Mouse (Mus musculus): ENCODE measurements around the gene Slc24a1.

GRCm38 (mm10) chr9:64936508-64936907 lies 14.9 kb downstream of the Slc24a1 start:
- no peak; the same call in 1 of the 2 replicates for TF ChIP-seq CTCF (IDR thresholded peaks at IDR 0.05; ENCODE audit: low read depth, low read length)
- no peak for TF ChIP-seq POLR2A (IDR thresholded peaks at IDR 0.05; ENCODE audit: borderline replicate concordance, low read depth, low read length)
